In genomic region chr15:103060341-103061130, GRCm38 (mm10) we compare ENCODE assay signal across 9 mouse cellular contexts. TPM values are rescaled to one million over a fixed set of nuclear protein-coding genes. Genes with fewer than 3 reads are reported as not detected.
DNase-seq lines count a peak whose midpoint lies in the region; ATAC-seq and TF ChIP-seq lines count a peak whose summit lies in the region.
"Had no signal": no experiment of that assay in that cellular context is flagged by ENCODE, and none has a peak within 500 bp of the region (broad histone marks: within the 10 kb centered on the region; RNA-seq: fewer than 3 reads in every experiment).

No protein-coding gene starts in this region.

- no peak overlapping the region for H3K27ac ChIP-seq in ES-E14 (ENCODE audit: insufficient read depth, low read depth, low read length, poor library complexity, severe bottlenecking)
- H3K27ac ChIP-seq in hindbrain, embryonic 11.5 days (ENCODE audit: low read depth, low read length) = peak overlapping the region; percentile 88
- peak overlapping the region; percentile 86 for H3K27ac ChIP-seq in limb, embryonic 10.5 days
- H3K27ac ChIP-seq in stomach, embryonic 16.5 days (ENCODE audit: low read length) = peak overlapping the region; percentile 97

- no peaks in the 10 kb centered on the region for H3K36me3 ChIP-seq in ES-E14 (ENCODE audit: control insufficient read depth, insufficient read depth, low read length, poor library complexity, severe bottlenecking)
- no peaks in the 10 kb centered on the region for H3K36me3 ChIP-seq in hindbrain, embryonic 11.5 days (ENCODE audit: control insufficient read depth, insufficient read depth, low read length)
- H3K36me3 ChIP-seq in limb, embryonic 10.5 days = no peaks in the 10 kb centered on the region
- no peaks in the 10 kb centered on the region for H3K36me3 ChIP-seq in stomach, embryonic 16.5 days (ENCODE audit: control insufficient read depth, insufficient read depth, low read length)

- in situ Hi-C loops in ES-E14 (cut with MboI; ENCODE audit: low sequenced_read_pairs in 2 of 2, unreplicated experiment in 2 of 2) = no loop called here

- no peaks in the 10 kb centered on the region; a peak in 1 of 4 replicates for H3K4me1 ChIP-seq in ES-E14 (ENCODE audit: control insufficient read depth in 2 of 2, insufficient read depth in 2 of 2, low read length in 2 of 2, poor library complexity in 1 of 2)
- H3K4me1 ChIP-seq in hindbrain, embryonic 11.5 days (replicated peaks; ENCODE audit: control insufficient read depth, insufficient read depth, low read length) = 0 out of 2 replicates have a peak, but pooled peaks cover 2% of the 10 kb centered on the region
- peaks cover 67% of the 10 kb centered on the region for H3K4me1 ChIP-seq in limb, embryonic 10.5 days
- peaks cover 16% of the 10 kb centered on the region for H3K4me1 ChIP-seq in stomach, embryonic 16.5 days (ENCODE audit: control insufficient read depth, insufficient read depth, low read length)

- DNase-seq in cerebellum, postnatal 10 days = peak; percentile 17 to 22
- DNase-seq in cerebellum, adult 18-20 months = no peak
- DNase-seq in ES-E14 (ENCODE audit: low read depth, low spot score) = no peak
- peak; percentile 68 for DNase-seq in hindbrain, embryonic 11.5 days (ENCODE audit: low spot score)
- peak; percentile 77 for DNase-seq in limb, embryonic 10.5 days (ENCODE audit: low spot score)
- no peak for DNase-seq in adipocyte (ENCODE audit: low spot score)

- peak overlapping the region; percentile 0 to 48; a peak in 2 of 4 replicates for H3K4me3 ChIP-seq in ES-E14 (ENCODE audit: insufficient read depth in 1 of 2, low read depth in 1 of 2, low read length in 2 of 2, poor library complexity in 1 of 2, severe bottlenecking in 1 of 2)
- H3K4me3 ChIP-seq in hindbrain, embryonic 11.5 days (ENCODE audit: low read depth, low read length) = peak overlapping the region; percentile 36
- H3K4me3 ChIP-seq in limb, embryonic 10.5 days = peak overlapping the region; percentile 42
- H3K4me3 ChIP-seq in stomach, embryonic 16.5 days (replicated peaks; ENCODE audit: low read length) = peak overlapping the region; percentile 38

- H3K27me3 ChIP-seq in hindbrain, embryonic 11.5 days (ENCODE audit: control insufficient read depth, insufficient read depth, low read length) = peaks cover 74% of the 10 kb centered on the region
- H3K27me3 ChIP-seq in limb, embryonic 10.5 days (ENCODE audit: low read depth, poor library complexity, severe bottlenecking) = peaks cover 97% of the 10 kb centered on the region
- no peaks in the 10 kb centered on the region for H3K27me3 ChIP-seq in stomach, embryonic 16.5 days (ENCODE audit: control insufficient read depth, insufficient read depth, low read length)

- H3K9me3 ChIP-seq in ES-E14 (ENCODE audit: control insufficient read depth, insufficient read depth, low read depth, low read length) = no peaks in the 10 kb centered on the region
- no peaks in the 10 kb centered on the region for H3K9me3 ChIP-seq in hindbrain, embryonic 11.5 days (ENCODE audit: control insufficient read depth, low read length)
- H3K9me3 ChIP-seq in limb, embryonic 10.5 days (replicated peaks) = no peaks in the 10 kb centered on the region
- H3K9me3 ChIP-seq in stomach, embryonic 16.5 days (replicated peaks; ENCODE audit: control insufficient read depth, low read length) = no peaks in the 10 kb centered on the region

- peak; percentile 68 for ATAC-seq in hindbrain, embryonic 11.5 days (ENCODE audit: low FRiP score)
- peak; percentile 62 for ATAC-seq in stomach, embryonic 16.5 days (ENCODE audit: insufficient read depth, low FRiP score)
- no peak for ATAC-seq in frontal cortex, adult (ENCODE audit: low TSS enrichment)

- no peak overlapping the region for H3K9ac ChIP-seq in ES-E14 (ENCODE audit: insufficient read depth, low read depth, low read length, poor library complexity, severe bottlenecking)
- peak overlapping the region; percentile 68 for H3K9ac ChIP-seq in hindbrain, embryonic 11.5 days (ENCODE audit: low read depth, low read length)
- H3K9ac ChIP-seq in stomach, embryonic 16.5 days (ENCODE audit: low read length) = peak overlapping the region; percentile 74

- under 1% methylated on average over 36 of the region's 36 CpGs for WGBS in hindbrain, embryonic 11.5 days
- WGBS in limb, embryonic 10.5 days = under 1% methylated on average over 36 of the region's 36 CpGs
- WGBS in stomach, embryonic 16.5 days = 4% methylated on average over 36 of the region's 36 CpGs

- H3K4me2 ChIP-seq in hindbrain, embryonic 11.5 days (replicated peaks; ENCODE audit: low read depth, low read length) = peak overlapping the region; percentile 38
- H3K4me2 ChIP-seq in stomach, embryonic 16.5 days (ENCODE audit: low read depth, low read length) = peak overlapping the region; percentile 67

TF ChIP-seq in ES-E14, 5 proteins besides CTCF, POLR2A, EP300 and RAD21:
- TF ChIP-seq ZNF384 (IDR thresholded peaks at IDR 0.05; ENCODE audit: low read depth, low read length) (0 out of 2 replicates have a peak, but pooled peaks have one; percentile 15), CHD2 (IDR thresholded peaks at IDR 0.05; ENCODE audit: low read depth, low read length) (no peak)

RNA-seq across cellular contexts. Expression of gene Hoxc4, which starts 41.8 kb away (rescaled TPM):
- 0.31 TPM in 1 of 2 replicates, not detected in the other for total RNA-seq in ES-E14 (2012; rRNA removed)
- polyA plus RNA-seq in hindbrain, embryonic 11.5 days (2014; fragmentation: Nextera tagmentation; extraction: Ambion mirVana) = 37.3 and 37.8 TPM in 2 replicates
- polyA plus RNA-seq in limb, embryonic 10.5 days (2016; fragmentation: Nextera tagmentation; extraction: Ambion mirVana) = 9.1 and 9.8 TPM in 2 replicates
- polyA plus RNA-seq in stomach, embryonic 16.5 days (2015; fragmentation: Nextera tagmentation; extraction: Ambion mirVana) = 19.0 and 20.0 TPM in 2 replicates
- total RNA-seq: liver, adult 2 months had no signal
- polyA plus RNA-seq: liver, adult 2 months had no signal

Comparison
In these comparisons a context has a peak if more than half of its experiments do, and no peak if none do; other contexts are left out.
1. DNase-seq: peak in cerebellum, postnatal 10 days (2 of 2), hindbrain, embryonic 11.5 days (single experiment) and limb, embryonic 10.5 days (single experiment); none in cerebellum, adult 18-20 months (0 of 2), ES-E14 (single experiment) and adipocyte (single experiment).
2. Peak in every context shown above with its lines, with median percentiles within 50 percentile points of each other: H3K4me3 ChIP-seq.